Mouse (Mus musculus): ENCODE measurements at regions not wholly inside any gene's neighbourhood (a gene's known extent, or its start where the extent isn't known, plus 50 kb on each side); places are given as distances from the start of the nearest gene placed in this dataset.

DNA sequence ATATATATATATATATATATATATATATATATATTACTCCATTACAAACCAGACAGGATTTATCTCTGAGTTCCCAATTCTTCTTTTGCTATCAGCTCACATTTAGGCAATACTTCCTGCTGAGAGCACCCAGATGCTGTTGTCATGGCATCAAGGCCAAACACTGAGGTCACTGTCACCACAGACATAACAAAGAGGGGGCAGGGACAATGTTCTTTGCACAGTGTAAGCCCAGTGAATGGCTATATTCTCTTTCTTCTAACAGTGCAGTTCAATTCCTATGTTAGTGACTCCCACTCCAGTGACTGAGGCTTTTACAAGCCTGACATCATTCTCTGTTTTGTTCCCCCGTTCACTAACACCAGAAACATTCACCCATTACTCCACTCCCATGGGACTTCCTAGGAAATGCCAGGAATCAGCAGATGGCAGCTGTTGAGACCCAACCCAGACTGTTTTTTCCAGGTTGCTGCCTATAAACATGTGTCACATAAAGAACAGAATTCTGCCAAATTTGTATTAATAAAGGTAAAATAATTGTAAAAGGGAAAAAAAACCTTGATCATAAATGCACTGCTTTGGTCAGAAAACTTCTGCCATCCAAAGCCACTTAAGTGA lies 289.5 kb downstream of the Slc22a22 start:
- TF ChIP-seq CTCF (IDR thresholded peaks at IDR 0.05; ENCODE audit: insufficient read depth, low read length) (no peak), POLR2A (IDR thresholded peaks at IDR 0.05; ENCODE audit: borderline replicate concordance, extremely low read depth, low read depth, low read length) (no peak)

Measured in lung, adult 2 months (tissue).